16 mouse cellular contexts compared by ENCODE assay signal in the genomic region with DNA sequence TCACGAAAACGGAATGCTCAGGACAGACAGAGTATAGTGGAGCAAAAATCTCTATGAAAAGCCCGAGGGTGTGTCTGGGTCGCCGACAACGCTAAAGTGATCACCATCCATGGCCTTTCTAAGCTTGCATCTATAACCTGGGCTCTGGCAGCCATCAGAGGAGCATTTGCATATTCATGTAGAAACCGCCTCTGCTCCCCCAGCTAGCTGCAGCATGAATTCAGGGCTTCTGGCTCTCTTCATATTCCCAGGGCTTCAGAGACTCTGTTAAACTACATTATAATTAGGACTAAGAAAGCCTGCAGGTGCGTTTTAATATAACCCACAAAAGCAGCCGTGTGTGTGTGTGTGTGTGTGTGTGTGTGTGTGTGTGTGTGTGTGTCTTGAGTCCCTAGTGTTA. TPM values are rescaled to one million over a fixed set of nuclear protein-coding genes. Genes with fewer than 3 reads are reported as not detected.
DNase-seq lines count a peak whose midpoint lies in the region; ATAC-seq and TF ChIP-seq lines count a peak whose summit lies in the region.
"Had no signal": no experiment of that assay in that cellular context is flagged by ENCODE, and none has a peak within 500 bp of the region (broad histone marks: within the 10 kb centered on the region; RNA-seq: fewer than 3 reads in every experiment).

No protein-coding gene starts in this region.

- no peak for TF ChIP-seq POLR2A in thymus, adult 2 months (IDR thresholded peaks at IDR 0.05; ENCODE audit: control insufficient read depth, extremely low read depth, insufficient read depth, low read length, poor library complexity)

- H3K27me3 ChIP-seq in hindbrain, embryonic 10.5 days (ENCODE audit: insufficient read depth, poor library complexity, severe bottlenecking): peaks cover 34% of the 10 kb centered on the region
- H3K27me3 ChIP-seq in hindbrain, embryonic 11.5 days (ENCODE audit: control insufficient read depth, insufficient read depth, low read length): no peaks in the 10 kb centered on the region
- no peaks in the 10 kb centered on the region for H3K27me3 ChIP-seq in forebrain, postnatal 0 days (ENCODE audit: insufficient read depth, low read length)
- peaks cover 47% of the 10 kb centered on the region for H3K27me3 ChIP-seq in midbrain, embryonic 10.5 days (ENCODE audit: low read depth, poor library complexity, severe bottlenecking)
- no peaks in the 10 kb centered on the region for H3K27me3 ChIP-seq in thymus, adult 2 months (ENCODE audit: control insufficient read depth, insufficient read depth, low read length)
- H3K27me3 ChIP-seq: embryonic facial prominence, embryonic 15.5 days; limb, embryonic 15.5 days had no signal

- peaks cover 40% of the 10 kb centered on the region for H3K4me1 ChIP-seq in hindbrain, embryonic 10.5 days (replicated peaks)
- H3K4me1 ChIP-seq in hindbrain, embryonic 11.5 days (replicated peaks; ENCODE audit: control insufficient read depth, insufficient read depth, low read length): peaks cover 2% of the 10 kb centered on the region; the same call in 1 of the 2 replicates
- H3K4me1 ChIP-seq in forebrain, postnatal 0 days (ENCODE audit: insufficient read depth): peaks cover 17% of the 10 kb centered on the region; the same call in 1 of the 2 replicates
- peaks cover 39% of the 10 kb centered on the region for H3K4me1 ChIP-seq in midbrain, embryonic 10.5 days
- H3K4me1 ChIP-seq in thymus, adult 2 months (replicated peaks; ENCODE audit: control insufficient read depth, insufficient read depth, low read length): no peaks in the 10 kb centered on the region
- H3K4me1 ChIP-seq: liver, embryonic 15.5 days had no signal

- H3K9me3 ChIP-seq in hindbrain, embryonic 10.5 days: no peaks in the 10 kb centered on the region
- H3K9me3 ChIP-seq in hindbrain, embryonic 11.5 days (ENCODE audit: control insufficient read depth, low read length): no peaks in the 10 kb centered on the region
- no peaks in the 10 kb centered on the region for H3K9me3 ChIP-seq in forebrain, postnatal 0 days (ENCODE audit: low read length)
- no peaks in the 10 kb centered on the region for H3K9me3 ChIP-seq in midbrain, embryonic 10.5 days (replicated peaks)
- H3K9me3 ChIP-seq: embryonic facial prominence, embryonic 15.5 days; heart, embryonic 12.5 days; limb, embryonic 15.5 days; liver, embryonic 15.5 days had no signal

- intact Hi-C loops in heart, postnatal 36 days (cut with DNase I): no loop called here

- no peak overlapping the region for H3K4me3 ChIP-seq in hindbrain, embryonic 10.5 days
- H3K4me3 ChIP-seq in hindbrain, embryonic 11.5 days (ENCODE audit: low read depth, low read length): no peak overlapping the region
- no peak overlapping the region for H3K4me3 ChIP-seq in forebrain, postnatal 0 days (ENCODE audit: low read depth, low read length)
- H3K4me3 ChIP-seq in midbrain, embryonic 10.5 days: no peak overlapping the region
- H3K4me3 ChIP-seq in thymus, adult 2 months (ENCODE audit: control insufficient read depth, insufficient read depth, low read length): no peak overlapping the region
- H3K4me3 ChIP-seq: embryonic facial prominence, embryonic 15.5 days; heart, embryonic 12.5 days; limb, embryonic 15.5 days; liver, embryonic 15.5 days had no signal

- no peak overlapping the region for H3K9ac ChIP-seq in hindbrain, embryonic 11.5 days (ENCODE audit: low read depth, low read length)
- no peak overlapping the region for H3K9ac ChIP-seq in forebrain, postnatal 0 days
- H3K9ac ChIP-seq: embryonic facial prominence, embryonic 15.5 days; heart, embryonic 12.5 days; limb, embryonic 15.5 days; liver, embryonic 15.5 days had no signal

- peak overlapping the region; percentile 17 for H3K27ac ChIP-seq in hindbrain, embryonic 10.5 days
- no peak overlapping the region for H3K27ac ChIP-seq in hindbrain, embryonic 11.5 days (ENCODE audit: low read depth, low read length)
- H3K27ac ChIP-seq in forebrain, postnatal 0 days (ENCODE audit: low read depth, low read length): peak overlapping the region; percentile 30; the same call in 1 of the 2 replicates
- 0 out of 2 replicates have a peak overlapping the region, but pooled peaks have one; percentile 15 for H3K27ac ChIP-seq in midbrain, embryonic 10.5 days (replicated peaks)
- no peak overlapping the region for H3K27ac ChIP-seq in thymus, adult 2 months (ENCODE audit: control insufficient read depth, insufficient read depth, low read length)
- H3K27ac ChIP-seq: liver, embryonic 15.5 days had no signal

- no peak for DNase-seq in hindbrain, embryonic 10.5 days (ENCODE audit: low spot score)
- DNase-seq in hindbrain, embryonic 11.5 days (ENCODE audit: low spot score): no peak
- DNase-seq in forebrain, postnatal 0 days: no peak
- DNase-seq in midbrain, embryonic 10.5 days (ENCODE audit: low spot score): no peak
- DNase-seq in telencephalon, adult 2 months (ENCODE audit: low read depth, low spot score): peak; percentile 40
- no peak for DNase-seq in layer of hippocampus, postnatal 25 days (ENCODE audit: extremely low spot score in 1 of 2, low spot score in 1 of 2)
- DNase-seq in thymus, adult 2 months: no peak
- no peak for DNase-seq in heart, postnatal 36 days
- DNase-seq: B cell, adult 2 months; cerebellum, adult 9-10 months; kidney, adult 9 months; thymus, postnatal 25 days had no signal

- TF ChIP-seq CTCF in forebrain, postnatal 0 days (IDR thresholded peaks at IDR 0.05; ENCODE audit: low read depth): no peak
- no peak for TF ChIP-seq CTCF in thymus, adult 2 months (IDR thresholded peaks at IDR 0.05; ENCODE audit: borderline replicate concordance, control insufficient read depth, extremely low read depth, insufficient read depth, low read length, poor library complexity)

- H3K4me2 ChIP-seq in hindbrain, embryonic 11.5 days (replicated peaks; ENCODE audit: low read depth, low read length): no peak overlapping the region
- H3K4me2 ChIP-seq in forebrain, postnatal 0 days (ENCODE audit: low read depth): no peak overlapping the region
- H3K4me2 ChIP-seq: embryonic facial prominence, embryonic 15.5 days; heart, embryonic 12.5 days; limb, embryonic 15.5 days; liver, embryonic 15.5 days had no signal

- 57% methylated on average over 9 of the region's 9 CpGs for WGBS in hindbrain, embryonic 10.5 days
- 60% methylated on average over 9 of the region's 9 CpGs for WGBS in hindbrain, embryonic 11.5 days
- WGBS in forebrain, postnatal 0 days: 34% methylated on average over 9 of the region's 9 CpGs
- WGBS in midbrain, embryonic 10.5 days: 65% methylated on average over 9 of the region's 9 CpGs
- WGBS in thymus, adult 2 months: 75% methylated on average over 9 of the region's 9 CpGs

- no peaks in the 10 kb centered on the region for H3K36me3 ChIP-seq in hindbrain, embryonic 10.5 days
- no peaks in the 10 kb centered on the region for H3K36me3 ChIP-seq in hindbrain, embryonic 11.5 days (ENCODE audit: control insufficient read depth, insufficient read depth, low read length)
- H3K36me3 ChIP-seq in forebrain, postnatal 0 days (ENCODE audit: insufficient read depth): no peaks in the 10 kb centered on the region
- no peaks in the 10 kb centered on the region for H3K36me3 ChIP-seq in midbrain, embryonic 10.5 days
- H3K36me3 ChIP-seq in thymus, adult 2 months (ENCODE audit: control insufficient read depth, insufficient read depth, low read length): no peaks in the 10 kb centered on the region
- H3K36me3 ChIP-seq: embryonic facial prominence, embryonic 15.5 days; heart, embryonic 12.5 days; limb, embryonic 15.5 days; liver, embryonic 15.5 days had no signal

- ATAC-seq in hindbrain, embryonic 11.5 days (ENCODE audit: low FRiP score): no peak
- ATAC-seq in forebrain, postnatal 0 days: 0 out of 2 replicates have a peak, but pooled peaks have one; percentile 23

RNA-seq across cellular contexts. Expression of a gene that starts 59.7 kb away (rescaled TPM):
- polyA plus RNA-seq in hindbrain, embryonic 10.5 days (2016; fragmentation: Nextera tagmentation; extraction: Ambion mirVana): 7.3 and 7.4 TPM in 2 replicates
- polyA plus RNA-seq in hindbrain, embryonic 11.5 days (2014; fragmentation: Nextera tagmentation; extraction: Ambion mirVana): 4.5 and 6.0 TPM in 2 replicates
- 56.4 and 57.6 TPM in 2 replicates for total RNA-seq in forebrain, postnatal 0 days (2014; rRNA removed)
- 37.1 and 39.2 TPM in 2 replicates for polyA plus RNA-seq in forebrain, postnatal 0 days (2015; fragmentation: Nextera tagmentation; extraction: Ambion mirVana)
- 4.6 and 5.1 TPM in 2 replicates for polyA plus RNA-seq in midbrain, embryonic 10.5 days (2016; fragmentation: Nextera tagmentation; extraction: Ambion mirVana)
- 1 to 10 TPM; 9.2 to 9.9 TPM for total RNA-seq in layer of hippocampus, postnatal 25 days (2021)
- 9.6 and 11.1 TPM in 2 replicates for polyA plus RNA-seq in thymus, adult 2 months (2012; rRNA removed)
- 10 to 100 TPM; 12.4 to 13.0 TPM for total RNA-seq in heart, postnatal 36 days (2021)

Comparison
In these comparisons a context has a peak if more than half of its experiments do, and no peak if none do; other contexts are left out.
1. H3K27ac ChIP-seq: peak in hindbrain, embryonic 10.5 days (single experiment), forebrain, postnatal 0 days (single experiment) and midbrain, embryonic 10.5 days (single experiment); none in hindbrain, embryonic 11.5 days (single experiment) and thymus, adult 2 months (single experiment).